Mouse (Mus musculus) heart, postnatal 25 days (tissue): ENCODE measurements around the gene Fggy. TPM values are rescaled to one million over a fixed set of nuclear protein-coding genes. Genes with fewer than 3 reads are reported as not detected.

ENCODE experiments used
- DNase-seq: peaks from one replicate; pipeline ENCODE4 v3.0.0; 2022; ENCODE audit warnings: low spot score
- intact Hi-C: fragments of 180-260 bp; cut with DNase I; formaldehyde crosslinking; loops from one replicate; pipeline ENCODE4 v1.15.1; 2025
- total RNA-seq, 2 experiments: library from RNA; stranded (reverse); gene quantifications; 2 replicates each; pipeline ENCODE4 v1.2.3; 2021

Gene Fggy
- total RNA-seq, 2 experiments from 2014 or later: 4.6 to 7.8 TPM

- DNase-seq: no peak
- intact Hi-C loops: no loop called here
Measured at GRCm38 (mm10) chr4:95752538-95753188, 195.4 kb downstream of the Fggy start.

DNA sequence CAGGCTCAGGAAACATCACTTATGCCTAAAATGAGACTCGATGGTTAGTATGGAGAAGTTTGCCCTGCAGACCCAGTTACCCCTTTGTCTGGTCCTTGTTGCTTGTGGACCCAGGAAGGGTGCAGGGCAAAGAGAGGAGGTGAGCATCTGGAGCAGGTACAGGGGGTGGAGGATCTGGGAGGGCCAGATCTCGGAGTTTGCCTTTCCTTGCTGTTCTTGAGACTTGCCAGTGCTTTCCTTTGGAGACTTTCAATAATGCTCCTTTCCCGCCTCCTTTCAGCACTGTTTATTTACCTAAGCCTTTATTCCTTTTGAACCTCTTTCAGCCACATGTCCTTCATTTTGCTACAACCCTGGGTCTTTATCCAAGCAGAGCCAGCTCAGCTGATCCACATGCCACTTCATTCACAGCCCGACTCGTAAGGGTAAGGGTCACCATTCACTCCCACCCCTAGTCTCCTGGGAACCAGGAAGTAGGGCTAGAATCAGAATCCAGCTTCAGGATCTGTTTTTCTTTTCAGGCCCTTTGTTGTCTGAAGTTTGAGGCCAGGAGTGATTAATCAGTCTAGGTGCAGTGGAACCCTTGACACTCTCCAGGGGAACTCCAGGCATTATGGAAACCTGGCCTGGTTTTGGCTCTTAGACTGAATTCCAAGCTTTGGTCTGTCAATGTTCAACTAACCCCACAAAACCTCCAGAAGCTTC, 201.9 kb downstream of the Fggy start:
- DNase-seq: no peak
- intact Hi-C loops: no loop called here

GRCm38 (mm10) chr4:95765359-95765758, 208.1 kb downstream of the Fggy start:
- no peak for DNase-seq
- intact Hi-C loops: no loop called here

- DNase-seq: no peak
Measured at GRCm38 (mm10) chr4:95770469-95770868, 213.2 kb downstream of the Fggy start.

DNA sequence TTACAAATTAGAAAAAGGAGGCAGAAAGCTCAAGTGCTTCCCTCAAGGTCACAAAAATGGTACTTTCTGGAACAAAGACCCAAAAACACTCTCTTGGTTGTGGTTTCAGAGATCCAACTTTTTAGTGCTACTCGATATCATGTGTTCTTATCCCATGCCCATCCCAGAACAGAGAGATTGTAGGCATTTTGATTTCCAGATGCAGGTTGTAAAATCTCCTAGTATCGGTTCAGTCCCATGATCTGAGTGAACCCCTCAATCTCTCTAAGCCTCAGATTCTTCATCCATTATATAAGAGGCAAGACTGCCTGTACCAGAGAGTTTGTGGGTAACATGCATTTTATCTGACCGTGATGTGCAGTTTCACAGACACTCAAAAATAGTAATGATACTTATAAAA, 214.2 kb downstream of the Fggy start:
- intact Hi-C loops: no loop called here
- DNase-seq: no peak

More at GRCm38 (mm10) chr4:95770469-95770868, 213.2 kb downstream of the Fggy start:
- intact Hi-C loops: no loop called here

- intact Hi-C loops: no loop called here
- DNase-seq: no peak
Measured at GRCm38 (mm10) chr4:95771945-95772344, 214.6 kb downstream of the Fggy start.

DNA sequence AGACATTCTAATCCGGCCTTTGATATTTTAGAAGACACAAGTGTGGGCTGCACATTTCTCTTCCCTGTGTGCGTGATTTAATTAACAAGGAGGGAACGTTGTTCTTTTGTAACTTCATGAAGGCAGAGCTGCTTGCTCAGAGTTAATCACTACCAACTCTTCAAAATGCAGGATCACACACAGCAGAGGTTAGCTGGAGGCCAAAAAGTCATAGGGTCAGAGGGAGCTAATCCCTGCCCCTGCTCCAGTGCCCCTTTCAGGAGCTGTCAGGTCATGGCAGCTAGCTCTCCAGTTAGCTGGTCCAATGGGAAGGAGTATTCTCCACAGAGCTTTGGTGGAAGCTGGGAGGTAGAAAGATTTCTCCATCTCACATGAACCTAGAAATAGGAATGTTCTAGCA, 215.4 kb downstream of the Fggy start:
- intact Hi-C loops: no loop called here
- no peak for DNase-seq

DNA sequence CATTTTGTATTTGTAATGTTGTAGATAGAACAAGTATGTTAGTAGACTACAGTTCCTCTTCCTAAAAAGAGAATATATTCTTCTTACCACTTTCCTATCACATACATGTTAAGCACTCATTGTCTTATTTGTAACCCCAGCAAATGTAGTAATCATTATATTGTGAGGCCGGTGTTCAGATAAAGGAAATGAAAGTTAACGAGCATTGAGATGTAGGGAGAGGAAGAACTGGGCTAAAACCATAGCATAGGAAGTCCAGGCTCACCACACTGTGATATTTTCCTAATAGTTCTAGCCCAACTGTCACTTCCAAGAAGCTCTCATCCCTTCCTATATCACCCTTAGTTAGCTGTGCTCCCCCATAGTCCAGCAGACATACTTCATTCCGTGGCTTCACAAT, 218.3 kb downstream of the Fggy start:
- DNase-seq: no peak
- intact Hi-C loops: no loop called here

DNA sequence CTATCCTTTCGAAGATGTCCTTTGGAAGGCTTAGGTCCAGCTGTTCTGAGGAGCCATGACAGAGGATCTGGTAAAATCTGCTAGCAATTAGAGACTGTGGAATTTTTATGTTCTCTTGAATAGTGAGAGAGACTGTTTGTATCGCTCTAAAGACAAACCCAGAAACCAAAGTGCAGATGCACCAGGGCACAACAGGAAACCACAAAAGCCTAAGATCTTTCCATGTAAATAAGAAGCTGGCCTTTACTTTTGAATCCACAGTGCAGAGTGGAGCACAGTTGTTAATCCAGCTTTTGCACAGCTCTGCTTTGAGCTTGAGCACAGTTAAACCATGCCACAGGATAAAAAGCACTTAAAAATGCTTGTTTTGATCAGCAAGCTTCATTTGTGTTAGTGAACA, 220.5 kb downstream of the Fggy start:
- intact Hi-C loops: no loop called here
- no peak for DNase-seq

GRCm38 (mm10) chr4:95778528-95778927, 221.2 kb downstream of the Fggy start:
- no peak for DNase-seq
- intact Hi-C loops: no loop called here

DNA sequence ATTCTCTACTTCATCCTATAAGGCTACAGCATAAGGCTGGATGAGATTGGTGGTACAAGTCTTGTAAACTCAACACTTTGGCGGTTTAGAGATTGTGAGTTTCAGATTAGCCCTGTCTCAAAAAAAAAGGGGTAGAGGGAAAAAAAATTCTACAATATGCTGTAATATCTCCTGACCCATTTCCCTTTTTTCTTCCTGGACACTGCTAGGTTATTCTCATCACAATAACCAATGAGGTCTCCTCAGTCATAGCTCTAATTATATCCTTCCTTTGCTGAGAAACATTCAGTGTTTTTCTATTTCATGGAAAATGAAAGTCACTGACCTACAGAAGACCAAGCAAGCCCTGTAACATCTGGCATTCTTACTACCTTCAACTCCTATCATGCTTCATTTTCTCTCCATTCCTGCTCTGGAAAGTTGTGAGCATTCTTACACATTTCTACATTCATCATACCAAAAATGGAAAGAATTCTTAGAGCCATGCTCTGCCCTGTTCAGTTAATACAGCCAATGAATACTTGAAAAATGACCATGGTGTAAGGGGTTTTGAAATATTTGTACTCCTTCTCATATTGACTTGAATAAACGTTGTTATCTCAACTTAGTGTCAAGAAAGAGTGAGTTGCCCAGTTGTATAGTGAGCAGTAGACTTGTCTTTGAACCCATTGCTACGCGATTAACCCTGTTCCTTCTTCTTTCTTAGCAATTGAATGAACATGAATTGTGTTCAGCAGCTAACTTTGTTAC, 227.0 kb downstream of the Fggy start:
- no peak for DNase-seq
- intact Hi-C loops: loop anchor here (5.0 kb wide), 1 partner anchor 63 kb away; no protein-coding TSS in a partner anchor

DNA sequence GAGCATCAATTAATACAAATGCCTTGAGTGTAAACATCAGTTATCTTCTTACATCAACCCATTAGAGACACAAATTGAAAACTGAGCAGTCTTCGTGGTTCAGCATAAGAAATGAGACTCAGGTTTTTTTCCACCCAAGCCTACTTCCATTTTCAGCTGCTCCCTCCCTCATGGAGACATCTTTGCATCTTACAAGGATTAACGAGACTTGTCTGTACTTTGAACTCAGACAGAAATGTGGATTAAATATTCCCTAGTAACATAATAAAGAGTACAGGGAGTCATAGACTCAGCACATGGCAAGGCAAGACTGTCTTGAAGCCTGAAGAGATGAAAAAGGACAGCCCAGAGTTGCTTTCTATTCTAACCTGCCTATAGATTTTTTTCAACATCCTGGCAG, 230.3 kb downstream of the Fggy start:
- intact Hi-C loops: no loop called here
- no peak for DNase-seq

DNA sequence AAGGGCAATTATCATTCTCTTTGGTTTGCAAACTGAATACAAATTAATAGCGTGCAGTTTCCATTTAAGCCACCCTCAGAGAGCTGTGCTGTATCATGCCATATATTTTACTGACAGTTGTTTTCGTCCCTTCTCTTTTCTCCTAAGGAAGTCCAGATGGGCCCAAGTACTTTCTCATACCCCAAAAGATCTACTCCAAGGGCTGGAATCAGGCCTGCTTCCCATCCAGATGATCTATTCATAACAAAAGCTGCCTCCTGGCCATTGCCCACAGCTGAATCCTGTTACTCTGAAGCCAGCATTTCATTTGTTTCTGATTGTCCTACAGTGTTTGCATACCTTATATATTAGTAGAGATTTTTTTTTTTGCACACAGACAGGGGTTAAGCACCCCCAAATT, 231.6 kb downstream of the Fggy start:
- DNase-seq: no peak

GRCm38 (mm10) chr4:95791913-95792475, 234.7 kb downstream of the Fggy start:
- DNase-seq: no peak
- intact Hi-C loops: no loop called here

More for the DNA sequence above, 231.6 kb downstream of the Fggy start:
- intact Hi-C loops: no loop called here

DNA sequence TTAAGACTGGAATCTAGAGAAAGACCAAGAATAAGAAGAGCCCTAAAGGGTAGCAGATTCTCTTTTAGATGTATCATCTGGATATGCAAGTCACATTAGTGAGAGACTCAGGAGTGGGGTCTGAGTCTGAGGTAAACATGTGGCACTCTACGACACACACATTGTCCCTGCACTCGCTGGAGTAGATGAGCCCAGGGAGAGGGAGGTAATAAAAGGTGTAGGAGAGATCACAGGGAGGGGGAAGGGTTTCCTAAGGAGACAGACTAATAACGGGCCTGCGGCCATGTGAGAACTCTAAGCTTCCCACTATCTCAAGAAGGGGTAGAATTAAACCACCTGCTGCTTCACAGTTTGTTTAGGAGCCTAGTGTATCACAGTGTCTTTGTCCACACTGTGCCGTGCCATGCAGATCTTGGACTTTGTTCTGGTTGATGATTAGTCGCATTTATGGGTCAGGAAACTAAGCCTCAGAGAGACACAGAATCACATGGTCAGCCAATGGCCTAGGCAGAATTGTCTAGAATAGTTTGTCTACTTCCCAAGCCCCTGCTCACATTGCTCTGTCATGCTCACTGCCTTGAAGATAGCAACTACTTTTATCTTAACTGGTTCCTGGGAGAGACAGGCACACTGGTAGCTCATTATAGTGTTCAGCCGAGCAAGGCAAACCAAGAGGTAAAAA, 236.5 kb downstream of the Fggy start:
- DNase-seq: no peak
- intact Hi-C loops: no loop called here

GRCm38 (mm10) chr4:95794651-95795050, 237.3 kb downstream of the Fggy start:
- intact Hi-C loops: no loop called here
- no peak for DNase-seq

GRCm38 (mm10) chr4:95795283-95795682, 238.0 kb downstream of the Fggy start:
- DNase-seq: no peak
- intact Hi-C loops: no loop called here

DNA sequence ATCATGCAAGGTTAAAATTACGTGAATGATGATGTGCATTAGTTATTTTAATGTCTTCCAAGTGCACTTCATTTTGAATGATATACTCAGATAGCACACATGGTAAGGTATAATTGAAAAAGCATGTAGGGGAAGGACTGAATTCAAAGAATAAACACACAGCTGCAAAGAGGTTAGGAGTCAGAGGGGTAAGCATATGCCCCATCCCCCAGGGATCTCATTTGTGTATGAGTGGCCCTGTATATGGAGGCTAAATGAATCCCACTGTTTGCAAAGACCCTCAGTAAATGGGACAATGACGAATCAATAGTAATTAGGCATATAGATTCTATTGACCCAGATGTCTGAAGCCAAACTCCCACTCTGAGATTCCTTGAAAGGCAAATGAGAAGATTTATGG, 262.3 kb downstream of the Fggy start:
- no peak for DNase-seq
- intact Hi-C loops: no loop called here

DNA sequence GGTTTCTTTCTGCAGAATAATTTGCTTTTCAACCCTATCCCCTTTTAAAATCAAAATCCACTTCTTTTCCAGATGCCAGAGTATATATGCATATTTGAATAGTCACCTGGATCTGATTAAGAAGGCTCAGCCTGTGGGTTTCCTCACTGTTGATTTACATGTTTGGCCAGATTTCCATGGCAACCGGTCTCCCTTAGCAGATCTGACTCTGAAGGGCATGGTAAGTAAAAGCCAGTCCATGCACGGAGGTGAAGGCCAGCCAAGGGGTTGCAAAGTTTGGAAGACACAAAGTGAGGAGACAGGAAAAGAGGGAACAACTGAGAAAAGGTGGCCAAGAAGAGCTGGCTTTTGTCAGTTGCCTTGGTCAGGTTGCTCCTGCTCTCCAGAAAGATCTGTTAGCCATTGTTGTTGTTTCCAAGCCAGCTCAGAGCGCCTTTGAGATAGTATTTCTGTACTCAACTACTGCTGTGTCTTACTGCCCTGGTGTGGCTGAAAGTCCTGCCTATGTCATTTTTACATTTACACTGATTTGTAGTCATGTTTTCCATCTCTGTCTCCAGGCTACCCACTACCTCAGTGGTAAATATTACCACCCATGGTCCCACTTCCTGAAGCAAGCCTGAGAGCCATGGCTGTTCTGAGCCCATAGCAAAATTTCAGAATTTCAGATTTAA, 264.7 kb downstream of the Fggy start:
- DNase-seq: no peak
- intact Hi-C loops: no loop called here

GRCm38 (mm10) chr4:95828164-95828563, 270.9 kb downstream of the Fggy start:
- intact Hi-C loops: no loop called here
- no peak for DNase-seq
